Mouse (Mus musculus) stomach, embryonic 16.5 days (tissue): ENCODE measurements around the gene Fbxw22. TPM values are rescaled to one million over a fixed set of nuclear protein-coding genes. Genes with fewer than 3 reads are reported as not detected.
"Not testable (repeated sequence)": the region's sequence is repeated elsewhere in the genome, so short reads cannot be mapped to it uniquely, and the experiment has no call there.

Experiments
- ATAC-seq: fragments of 200-750 bp; cut with Nextera tagmentation; 2 replicates; pipeline ENCODE4 v1.8.0; 2017; ENCODE audit warnings: moderate number of reproducible peaks, moderate TSS enrichment; ENCODE audit not compliant: insufficient read depth, low FRiP score
- H3K27ac ChIP-seq: fragments of 300-500 bp; sonication (generic); 2 replicates; pipeline ENCODE4 v1.5.1; 2014; ENCODE audit warnings: low read length
- H3K27me3 ChIP-seq: fragments of 300-500 bp; sonication (generic); 2 replicates; pipeline ENCODE4 v1.6.1; 2014; ENCODE audit warnings: low read length, control low read depth, mixed read lengths; ENCODE audit not compliant: control insufficient read depth, insufficient read depth
- H3K36me3 ChIP-seq: fragments of 300-500 bp; sonication (generic); 2 replicates; pipeline ENCODE4 v1.6.1; 2014; ENCODE audit warnings: low read length; ENCODE audit not compliant: control insufficient read depth, insufficient read depth
- H3K4me1 ChIP-seq: fragments of 300-500 bp; sonication (generic); 2 replicates; pipeline ENCODE4 v1.6.1; 2014; ENCODE audit warnings: low read length, control low read depth, mixed read lengths; ENCODE audit not compliant: control insufficient read depth, insufficient read depth
- H3K4me2 ChIP-seq: fragments of 300-500 bp; sonication (generic); 2 replicates; pipeline ENCODE4 v1.6.1; 2014; ENCODE audit warnings: low read depth, low read length, mixed read lengths
- H3K4me3 ChIP-seq: fragments of 300-500 bp; sonication (generic); replicated peaks from 2 replicates; pipeline ENCODE4 v1.5.1; 2014; ENCODE audit warnings: mild to moderate bottlenecking, low read length
- H3K9ac ChIP-seq: fragments of 300-500 bp; sonication (generic); 2 replicates; pipeline ENCODE4 v1.6.1; 2014; ENCODE audit warnings: low read length
- H3K9me3 ChIP-seq: fragments of 300-500 bp; sonication (generic); replicated peaks from 2 replicates; pipeline ENCODE4 v1.6.1; 2016; ENCODE audit warnings: low read length, control low read depth; ENCODE audit not compliant: control insufficient read depth
- WGBS: fragments of 180-500 bp; shearing (Covaris S2); extraction: QIAGEN DNeasy Blood & Tissue Kit; methylation state at CpG from one replicate; pipeline ENCODE4 v1.1.7; 2014; 5-methylcytosine and 5-hydroxymethylcytosine counted together
- polyA plus RNA-seq: library from polyadenylated mRNA; unstranded; fragments of >200 nt; fragmentation: Nextera tagmentation; extraction: Ambion mirVana; gene quantifications from 2 replicates; pipeline ENCODE4 v1.2.1, GENCODE M21; 2015

The Fbxw22 gene
- polyA plus RNA-seq = not detected in 2 replicates

DNA sequence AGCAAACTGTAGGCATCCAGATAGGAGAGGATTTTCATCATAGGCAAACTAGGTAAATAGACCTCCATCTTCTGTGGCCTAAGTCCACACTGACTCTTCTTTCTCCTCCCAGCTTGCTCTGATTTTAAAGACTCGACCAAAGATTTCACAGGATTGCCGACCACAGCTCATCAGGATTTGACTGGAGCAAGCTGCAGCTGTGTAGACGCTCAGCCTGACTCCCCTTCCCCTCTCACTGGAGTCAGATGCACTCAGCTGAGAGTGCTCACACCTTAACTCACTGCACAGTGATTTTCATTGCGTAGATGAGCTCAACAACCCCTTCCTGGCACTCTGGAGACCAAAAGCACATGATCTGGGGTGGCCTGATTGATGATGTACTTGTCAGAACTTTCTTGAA is at the start of gene Fbxw22:
Fbxw22 (minus strand) TSS at position 101 of the 400 bp plus-strand sequence.
- H3K9me3 ChIP-seq = not testable (repeated sequence)

DNA sequence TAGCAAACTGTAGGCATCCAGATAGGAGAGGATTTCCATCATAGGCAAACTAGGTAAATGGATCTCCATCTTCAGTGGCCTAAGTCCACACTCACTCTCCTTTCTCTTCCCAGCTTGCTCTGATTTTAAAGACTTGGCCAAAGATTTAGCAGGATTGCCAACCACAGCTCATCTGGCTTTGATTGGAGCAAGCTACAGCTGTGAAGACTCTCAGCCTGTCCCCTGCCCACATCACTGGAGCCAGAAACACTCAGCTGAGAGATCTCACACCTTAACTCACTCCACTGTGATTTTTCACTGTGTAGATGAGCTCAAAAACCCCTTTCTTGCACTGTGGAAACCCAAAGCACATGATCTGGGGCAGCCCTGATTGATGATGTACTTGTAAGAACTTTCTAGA is 44.9 kb upstream of the Fbxw22 start, which contains the start of gene Fbxw16:
Fbxw16 (minus strand) TSS at position 101 of the 400 bp plus-strand sequence.
- H3K9ac ChIP-seq = no peak within 1 kb of the TSS
- H3K27ac ChIP-seq = no peak within 1 kb of the TSS
- H3K27me3 ChIP-seq = no peaks in the 10 kb centered on the region
- H3K9me3 ChIP-seq = no peaks in the 10 kb centered on the region
- H3K4me3 ChIP-seq = no peak within 1 kb of the TSS
- no peak within 1 kb of the TSS for H3K4me2 ChIP-seq
- no peak for ATAC-seq
- H3K4me1 ChIP-seq = no peaks in the 10 kb centered on the region
- H3K36me3 ChIP-seq = no peaks in the 10 kb centered on the region

More for the DNA sequence above, at the start of gene Fbxw22:
- not testable (repeated sequence) for H3K27me3 ChIP-seq, H3K9ac ChIP-seq, H3K4me2 ChIP-seq, ATAC-seq, H3K4me3 ChIP-seq, H3K27ac ChIP-seq, H3K4me1 ChIP-seq, H3K36me3 ChIP-seq
- 76% methylated on average over 4 of the region's 4 CpGs for WGBS

DNA sequence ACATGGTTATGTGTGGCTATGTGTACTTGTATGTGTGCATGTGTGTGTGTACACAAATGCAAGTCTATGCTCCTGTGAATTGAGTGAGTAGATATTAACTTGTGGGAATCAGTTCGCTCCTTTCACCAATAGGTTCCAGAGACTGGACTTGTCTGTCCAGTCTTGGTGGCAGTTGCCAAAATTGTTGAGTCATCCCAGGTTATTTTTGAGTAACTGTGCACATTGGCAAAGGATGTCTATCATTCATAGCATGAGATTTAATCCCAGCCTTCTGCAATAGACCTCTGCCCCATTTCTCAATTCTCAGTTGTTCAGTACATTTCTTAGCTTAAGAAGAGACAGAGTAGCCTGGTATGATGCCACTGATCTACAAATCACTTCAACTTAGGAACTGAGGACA is 28.9 kb upstream of the Fbxw22 start:
- H3K4me3 ChIP-seq = no peak overlapping the region
- no peaks in the 10 kb centered on the region for H3K9me3 ChIP-seq
- H3K4me2 ChIP-seq = no peak overlapping the region
- no peak for ATAC-seq
- H3K9ac ChIP-seq = no peak overlapping the region
- H3K4me1 ChIP-seq = no peaks in the 10 kb centered on the region
- H3K36me3 ChIP-seq = no peaks in the 10 kb centered on the region
- 94% methylated on average over 1 of the region's 1 CpGs for WGBS
- no peaks in the 10 kb centered on the region for H3K27me3 ChIP-seq
- no peak overlapping the region for H3K27ac ChIP-seq

DNA sequence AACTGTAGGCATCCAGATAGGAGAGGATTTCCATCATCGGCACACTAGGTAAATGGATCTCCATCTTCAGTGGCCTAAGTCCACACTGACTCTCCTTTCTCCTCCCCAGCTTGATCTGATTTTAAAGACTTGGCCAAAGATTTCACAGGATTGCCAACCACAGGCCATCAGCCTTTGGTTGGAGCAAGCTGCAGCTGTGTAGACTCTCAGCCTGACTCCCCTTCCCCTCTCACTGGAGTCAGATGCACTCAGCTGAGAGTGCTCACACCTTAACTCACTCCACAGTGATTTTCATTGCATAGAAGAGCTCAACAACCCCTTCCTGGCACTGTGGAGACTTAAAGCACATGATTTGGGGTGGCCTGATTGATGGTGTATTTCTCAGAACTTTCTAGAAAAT is 64.5 kb downstream of the Fbxw22 start, which contains the start of gene Fbxw28:
Fbxw28 (minus strand) TSS at position 101 of the 400 bp plus-strand sequence.
- H3K36me3 ChIP-seq, H3K9me3 ChIP-seq, H3K4me2 ChIP-seq, H3K4me1 ChIP-seq, H3K27ac ChIP-seq, H3K4me3 ChIP-seq, H3K9ac ChIP-seq, H3K27me3 ChIP-seq, ATAC-seq: not testable (repeated sequence)
- WGBS = no CpG with 5 or more reads among the region's 1 CpGs

Other genes with a start within 250 kb of the Fbxw22 start
- gene Fbxw21, start 242.3 kb downstream of the Fbxw22 start, polyA plus RNA-seq = not detected in 2 replicates
- gene Fbxw13, start 208.3 kb downstream of the Fbxw22 start, polyA plus RNA-seq = 0.17 TPM in 1 of 2 replicates, not detected in the other
- gene Fbxw20, start 169.5 kb downstream of the Fbxw22 start, polyA plus RNA-seq = not detected in 2 replicates
- gene Fbxw14, start 116.6 kb downstream of the Fbxw22 start, polyA plus RNA-seq = not detected in 2 replicates
- gene Fbxw28, start 64.6 kb downstream of the Fbxw22 start, polyA plus RNA-seq = not detected in 2 replicates
- not detected in 2 replicates for gene Fbxw16, start 44.8 kb upstream of the Fbxw22 start, polyA plus RNA-seq
- not detected in 2 replicates for gene Fbxw19, start 91.6 kb upstream of the Fbxw22 start, polyA plus RNA-seq
- gene Fbxw15, start 164.0 kb upstream of the Fbxw22 start, polyA plus RNA-seq = not detected in 2 replicates
- not detected in 2 replicates for gene Fbxw24, start 221.8 kb upstream of the Fbxw22 start, polyA plus RNA-seq